Mouse (Mus musculus) heart, embryonic 16.5 days (tissue): ENCODE measurements around the gene Pbx2. TPM values are rescaled to one million over a fixed set of nuclear protein-coding genes. Genes with fewer than 3 reads are reported as not detected.
A peak's percentile ranks its signal among the peaks of the same experiment; 100 is the strongest.

ENCODE experiments used
- ATAC-seq: fragments of 200-750 bp; cut with Nextera tagmentation; replicated peaks from 2 replicates; pipeline ENCODE4 v1.8.0; 2017; ENCODE audit warnings: moderate number of reproducible peaks; ENCODE audit not compliant: insufficient read depth, low FRiP score; ENCODE audit errors: extremely low read depth
- H3K27ac ChIP-seq: fragments of 300-500 bp; sonication (generic); 2 replicates; pipeline ENCODE4 v1.5.1; 2014; ENCODE audit warnings: mild to moderate bottlenecking, low read length, control low read depth, moderate library complexity
- H3K27me3 ChIP-seq: fragments of 300-500 bp; sonication (generic); 2 replicates; pipeline ENCODE4 v1.6.1; 2014; ENCODE audit warnings: low read length, mixed read lengths; ENCODE audit not compliant: control insufficient read depth, insufficient read depth
- H3K36me3 ChIP-seq: fragments of 300-500 bp; sonication (generic); 2 replicates; pipeline ENCODE4 v1.6.1; 2014; ENCODE audit not compliant: control insufficient read depth, insufficient read depth
- H3K4me1 ChIP-seq: fragments of 300-500 bp; sonication (generic); 2 replicates; pipeline ENCODE4 v1.6.1; 2014; ENCODE audit warnings: low read length, mixed read lengths; ENCODE audit not compliant: control insufficient read depth, insufficient read depth
- H3K4me2 ChIP-seq: fragments of 300-500 bp; sonication (generic); 2 replicates; pipeline ENCODE4 v1.6.1; 2014; ENCODE audit warnings: low read depth, mild to moderate bottlenecking, control low read depth, low read length
- H3K4me3 ChIP-seq: fragments of 300-500 bp; sonication (generic); 2 replicates; pipeline ENCODE4 v1.5.1; 2014; ENCODE audit warnings: mild to moderate bottlenecking, control low read depth, low read length
- H3K9ac ChIP-seq: fragments of 300-500 bp; sonication (generic); 2 replicates; pipeline ENCODE4 v1.6.1; 2014; ENCODE audit warnings: low read length, control low read depth
- H3K9me3 ChIP-seq: fragments of 300-500 bp; sonication (generic); replicated peaks from 2 replicates; pipeline ENCODE4 v1.6.1; 2016; ENCODE audit warnings: low read length; ENCODE audit not compliant: control insufficient read depth
- WGBS: fragments of 180-500 bp; shearing (Covaris S2); extraction: QIAGEN DNeasy Blood & Tissue Kit; methylation state at CpG from one replicate; pipeline ENCODE4 v1.1.7; 2014; 5-methylcytosine and 5-hydroxymethylcytosine counted together
- polyA plus RNA-seq: library from polyadenylated mRNA; unstranded; fragments of >200 nt; fragmentation: Nextera tagmentation; extraction: Ambion mirVana; gene quantifications from 2 replicates; pipeline ENCODE4 v1.2.1, GENCODE M21; 2015

Pbx2 gene
- polyA plus RNA-seq, 1 experiment from 2014 or later: 4.8 TPM

GRCm38 (mm10) chr17:34627943-34628643, 37.0 kb downstream of the Pbx2 start, which contains the start of gene Ppt2:
TSS of gene Ppt2 (minus strand) at chr17:34628510.
- peak; percentile 11; the same call in 1 of the 2 replicates for ATAC-seq
- Histone ChIP-seq H3K4me2 (peak within 1 kb of the TSS; percentile 78), H3K9ac (peak within 1 kb of the TSS; percentile 84), H3K27me3 (peaks cover 25% of the 10 kb centered on the region), H3K27ac (peak within 1 kb of the TSS; percentile 96), H3K36me3 (peaks cover under 1% of the 10 kb centered on the region; the same call in 1 of the 2 replicates), H3K9me3 (no peaks in the 10 kb centered on the region), H3K4me1 (peaks cover 28% of the 10 kb centered on the region), H3K4me3 (peak within 1 kb of the TSS; percentile 83)
- 4% methylated on average over 29 of the region's 29 CpGs for WGBS

GRCm38 (mm10) chr17:34628644-34628967, 37.5 kb downstream of the Pbx2 start:
- H3K27ac ChIP-seq: peak overlapping the region; percentile 96

DNA sequence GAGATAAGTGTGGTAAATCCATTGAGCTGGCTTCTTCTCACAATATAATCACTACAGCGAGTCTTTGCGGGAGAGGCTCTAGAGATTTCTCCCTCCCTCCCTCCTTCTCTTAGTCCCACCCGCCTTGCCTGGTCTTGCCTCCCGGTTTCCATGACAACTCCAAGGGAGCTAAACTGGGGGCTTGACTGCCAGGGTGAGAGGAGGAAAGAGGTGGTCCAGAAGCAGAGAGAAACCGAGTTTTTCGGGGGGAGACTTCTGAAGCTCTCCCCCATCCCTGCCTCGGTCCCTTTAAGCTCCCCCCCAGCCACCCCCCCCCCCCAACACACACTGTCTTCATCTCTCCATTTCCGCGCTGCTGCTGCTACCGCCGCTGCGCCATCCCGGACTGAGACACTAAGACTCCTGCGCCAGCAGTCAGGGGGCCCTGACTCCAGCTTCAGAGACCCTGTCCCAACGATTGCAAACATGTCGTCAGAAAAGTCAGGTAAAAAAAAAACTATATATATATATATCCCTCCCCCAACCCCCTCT, 38.2 kb downstream of the Pbx2 start, which contains the start of gene Prrt1:
Gene Prrt1 (plus strand): TSS at position 313 of the 531 bp plus-strand sequence.
- Histone ChIP-seq H3K4me3 (peak within 1 kb of the TSS; percentile 83), H3K4me2 (peak within 1 kb of the TSS; percentile 78), H3K27me3 (peaks cover 31% of the 10 kb centered on the region), H3K4me1 (peaks cover 28% of the 10 kb centered on the region), H3K36me3 (no peaks in the 10 kb centered on the region), H3K9ac (peak within 1 kb of the TSS; percentile 84), H3K27ac (peak within 1 kb of the TSS; percentile 96), H3K9me3 (no peaks in the 10 kb centered on the region)
- 6% methylated on average over 16 of the region's 16 CpGs for WGBS
- ATAC-seq: no peak

More at GRCm38 (mm10) chr17:34628644-34628967, 37.5 kb downstream of the Pbx2 start:
- no peak for ATAC-seq
- Histone ChIP-seq H3K4me1 (peaks cover 28% of the 10 kb centered on the region), H3K4me3 (peak overlapping the region; percentile 83; the same call in 1 of the 2 replicates), H3K4me2 (peak overlapping the region; percentile 78), H3K36me3 (no peaks in the 10 kb centered on the region), H3K9ac (peak overlapping the region; percentile 84), H3K27me3 (peaks cover 31% of the 10 kb centered on the region), H3K9me3 (no peaks in the 10 kb centered on the region)
- 51% methylated on average over 5 of the region's 5 CpGs for WGBS

DNA sequence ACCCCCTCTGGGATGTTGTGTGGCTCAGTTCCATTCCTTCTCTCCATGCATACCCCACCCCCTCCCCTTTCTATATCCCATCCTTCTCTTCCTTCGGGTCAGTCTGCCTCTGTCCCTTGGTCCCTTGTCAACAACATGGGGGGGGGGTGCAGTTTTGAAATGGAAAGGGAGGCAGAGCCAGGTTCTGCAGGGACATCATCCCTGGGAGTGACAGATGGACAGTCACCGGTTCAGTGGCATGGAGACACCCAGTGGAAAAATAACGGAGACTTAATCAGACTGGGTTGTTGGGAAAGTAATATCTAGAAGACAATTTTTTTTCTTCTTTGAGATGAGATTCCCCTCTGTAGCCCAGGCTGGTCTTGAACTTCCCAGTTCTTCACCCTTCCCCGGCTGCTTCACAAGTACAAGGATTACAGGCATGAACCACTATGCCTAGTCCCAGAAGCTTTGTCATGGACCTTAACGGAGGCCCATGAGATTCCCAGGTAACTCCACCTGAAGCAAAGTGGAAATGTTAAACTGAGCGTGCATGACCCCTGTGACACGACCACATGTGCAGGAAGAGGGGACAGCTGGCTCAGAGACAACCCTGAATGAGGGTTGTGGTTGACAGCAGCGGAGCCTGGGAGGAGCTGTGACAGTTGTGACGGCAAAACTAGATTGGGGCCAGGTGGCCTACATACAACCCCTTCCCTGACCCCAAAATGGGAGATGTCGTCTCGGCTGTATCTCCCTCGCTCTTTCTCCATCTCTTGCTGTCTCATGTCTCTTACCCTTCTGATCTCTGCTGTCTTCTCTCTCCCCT, 38.9 kb downstream of the Pbx2 start:
- H3K4me3 ChIP-seq: peak overlapping the region; percentile 47
- peaks cover 31% of the 10 kb centered on the region for H3K27me3 ChIP-seq
- 27% methylated on average over 12 of the region's 12 CpGs for WGBS
- no peak overlapping the region for H3K9ac ChIP-seq
- peaks cover 28% of the 10 kb centered on the region for H3K4me1 ChIP-seq
- no peaks in the 10 kb centered on the region for H3K36me3 ChIP-seq
- H3K4me2 ChIP-seq: peak overlapping the region; percentile 78
- no peaks in the 10 kb centered on the region for H3K9me3 ChIP-seq
- no peak for ATAC-seq
- peak overlapping the region; percentile 30; the same call in 1 of the 2 replicates for H3K27ac ChIP-seq

- Histone ChIP-seq H3K27ac (no peak overlapping the region; the same call in 1 of the 2 replicates), H3K9me3 (no peaks in the 10 kb centered on the region), H3K27me3 (peaks cover 31% of the 10 kb centered on the region), H3K4me3 (peak overlapping the region; percentile 47), H3K36me3 (no peaks in the 10 kb centered on the region), H3K9ac (peak overlapping the region; percentile 53), H3K4me1 (peaks cover 28% of the 10 kb centered on the region), H3K4me2 (peak overlapping the region; percentile 78)
- 3% methylated on average over 48 of the region's 48 CpGs for WGBS
- ATAC-seq: no peak
Observed at GRCm38 (mm10) chr17:34630761-34631301, 39.8 kb downstream of the Pbx2 start.

- H3K27ac ChIP-seq: peak overlapping the region; percentile 41; the same call in 1 of the 2 replicates
- no peaks in the 10 kb centered on the region for H3K9me3 ChIP-seq
- no peak for ATAC-seq
- H3K4me1 ChIP-seq: peaks cover 21% of the 10 kb centered on the region
- peak overlapping the region; percentile 47 for H3K4me3 ChIP-seq
- WGBS: 7% methylated on average over 12 of the region's 12 CpGs
- H3K9ac ChIP-seq: peak overlapping the region; percentile 59
- H3K4me2 ChIP-seq: peak overlapping the region; percentile 78
- peaks cover 31% of the 10 kb centered on the region for H3K27me3 ChIP-seq
- no peaks in the 10 kb centered on the region for H3K36me3 ChIP-seq
Observed at GRCm38 (mm10) chr17:34631647-34632046, 40.6 kb downstream of the Pbx2 start.

DNA sequence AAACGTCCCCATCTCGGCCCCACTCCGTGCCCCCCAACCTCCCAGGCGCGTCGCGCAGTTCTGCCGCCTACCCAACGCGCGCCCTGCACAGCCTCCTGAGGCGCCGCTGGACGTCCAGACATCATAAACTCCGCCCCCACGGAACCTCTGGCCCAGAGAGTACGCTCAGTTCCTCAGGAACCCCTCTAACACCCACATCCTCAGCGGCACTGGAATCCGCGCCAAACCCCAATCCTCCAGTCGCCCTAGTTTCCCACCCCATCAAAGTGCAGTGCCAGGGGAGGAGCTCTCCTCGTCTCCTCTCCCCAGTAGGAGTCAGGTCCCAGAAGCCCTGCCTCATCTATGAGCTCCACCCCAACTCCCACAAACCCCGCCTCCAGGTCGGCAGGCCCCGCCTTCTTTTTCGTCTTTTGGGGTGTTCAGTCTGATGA, 41.2 kb downstream of the Pbx2 start:
- Histone ChIP-seq H3K27ac (peak overlapping the region; percentile 22; the same call in 1 of the 2 replicates), H3K9ac (peak overlapping the region; percentile 59), H3K4me1 (peaks cover 20% of the 10 kb centered on the region), H3K4me2 (peak overlapping the region; percentile 78), H3K36me3 (no peaks in the 10 kb centered on the region), H3K9me3 (no peaks in the 10 kb centered on the region), H3K27me3 (peaks cover 31% of the 10 kb centered on the region), H3K4me3 (peak overlapping the region; percentile 47)
- WGBS: 2% methylated on average over 26 of the region's 26 CpGs
- ATAC-seq: 0 out of 2 replicates have a peak, but pooled peaks have one; percentile 8

GRCm38 (mm10) chr17:34635671-34636070, 44.6 kb downstream of the Pbx2 start:
- peaks cover 10% of the 10 kb centered on the region for H3K4me1 ChIP-seq
- no peak overlapping the region for H3K4me3 ChIP-seq
- H3K36me3 ChIP-seq: no peaks in the 10 kb centered on the region
- H3K27me3 ChIP-seq: peaks cover 22% of the 10 kb centered on the region
- no peaks in the 10 kb centered on the region; the same call in 1 of the 2 replicates for H3K9me3 ChIP-seq
- ATAC-seq: no peak
- 59% methylated on average over 2 of the region's 2 CpGs for WGBS
- no peak overlapping the region for H3K9ac ChIP-seq
- H3K27ac ChIP-seq: no peak overlapping the region
- H3K4me2 ChIP-seq: no peak overlapping the region
